Mouse (Mus musculus): ENCODE data around the gene Aph1c. TPM values are rescaled to one million over a fixed set of nuclear protein-coding genes. Genes with fewer than 3 reads are reported as not detected.

The Aph1c gene
- polyA plus RNA-seq, 1 experiment: 0.22 TPM

DNA sequence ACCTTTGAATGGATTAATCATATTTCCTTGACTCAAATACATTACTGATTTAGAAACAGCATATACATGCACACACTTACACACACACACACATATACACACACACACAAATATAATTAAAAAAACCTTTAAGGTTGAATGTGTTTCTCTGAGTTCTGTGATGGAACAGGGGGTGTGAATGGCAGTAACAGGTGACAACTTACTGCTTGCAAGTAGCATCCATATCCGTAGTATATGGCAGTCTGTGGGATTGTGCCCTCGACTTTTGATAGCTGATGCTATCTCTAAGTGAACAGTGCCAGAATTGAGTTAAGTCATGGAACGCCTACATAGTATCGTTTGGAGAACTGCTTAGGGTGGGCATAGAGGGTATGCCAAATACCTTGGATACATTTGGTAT lies 27.7 kb upstream of the Aph1c start:
- Histone ChIP-seq H3K27ac (ENCODE audit: insufficient read depth, low read depth, low read length) (no peak overlapping the region), H3K4me3 (ENCODE audit: low read depth, low read length) (no peak overlapping the region), H3K36me3 (ENCODE audit: control insufficient read depth, insufficient read depth, low read length) (peaks cover 1% of the 10 kb centered on the region; the same call in 1 of the 2 replicates), H3K4me1 (ENCODE audit: control insufficient read depth, insufficient read depth, insufficient read length, low read length) (0 out of 2 replicates have a peak, but pooled peaks cover under 1% of the 10 kb centered on the region), H3K27me3 (ENCODE audit: control insufficient read depth, insufficient read depth, low read length) (no peaks in the 10 kb centered on the region)
- WGBS: 90% methylated on average over 4 of the region's 4 CpGs
- TF ChIP-seq CTCF (IDR thresholded peaks at IDR 0.05; ENCODE audit: extremely low read depth, insufficient read length, insufficient replicate concordance, low read depth, low read length): no peak
- no peak for TF ChIP-seq POLR2A (IDR thresholded peaks at IDR 0.05; ENCODE audit: low read depth, low read length)

DNA sequence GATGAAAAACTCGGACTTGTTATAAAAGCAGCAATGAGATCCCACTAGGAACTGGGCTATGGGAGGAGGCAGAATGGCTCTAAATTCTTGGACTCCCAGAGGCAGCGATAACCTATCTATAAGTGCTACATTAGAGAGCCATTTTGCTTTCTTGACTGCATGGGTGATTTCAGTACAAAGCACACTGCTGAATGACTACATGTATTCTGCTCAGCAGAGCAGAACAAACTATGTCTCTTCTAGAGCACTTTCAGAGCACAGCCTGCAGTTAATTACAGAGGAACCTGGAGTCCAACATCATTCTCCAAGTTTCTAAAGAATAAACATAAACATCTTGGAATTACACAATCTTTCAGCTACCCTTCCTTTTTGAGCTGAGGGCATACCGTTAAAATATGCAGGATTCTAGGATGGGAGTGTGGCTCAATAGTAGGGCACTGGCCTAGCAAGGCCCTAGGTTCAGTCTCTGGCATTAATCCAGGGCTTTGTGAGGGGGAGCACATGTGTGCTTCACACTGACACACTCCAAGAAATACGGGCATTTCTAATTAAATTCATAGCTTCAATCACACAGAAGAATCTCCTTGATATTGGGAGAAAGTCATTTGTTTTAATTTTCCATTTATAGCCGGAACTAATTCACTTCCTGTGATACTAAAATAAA lies 26.7 kb upstream of the Aph1c start:
- Histone ChIP-seq H3K27ac (ENCODE audit: insufficient read depth, low read depth, low read length) (no peak overlapping the region), H3K36me3 (ENCODE audit: control insufficient read depth, insufficient read depth, low read length) (peaks cover 1% of the 10 kb centered on the region; the same call in 1 of the 2 replicates), H3K27me3 (ENCODE audit: control insufficient read depth, insufficient read depth, low read length) (no peaks in the 10 kb centered on the region), H3K4me1 (ENCODE audit: control insufficient read depth, insufficient read depth, insufficient read length, low read length) (0 out of 2 replicates have a peak, but pooled peaks cover 2% of the 10 kb centered on the region), H3K4me3 (ENCODE audit: low read depth, low read length) (no peak overlapping the region)
- 77% methylated on average over 5 of the region's 5 CpGs for WGBS
- no peak for TF ChIP-seq CTCF (IDR thresholded peaks at IDR 0.05; ENCODE audit: extremely low read depth, insufficient read length, insufficient replicate concordance, low read depth, low read length)
- TF ChIP-seq POLR2A (IDR thresholded peaks at IDR 0.05; ENCODE audit: low read depth, low read length): no peak

DNA sequence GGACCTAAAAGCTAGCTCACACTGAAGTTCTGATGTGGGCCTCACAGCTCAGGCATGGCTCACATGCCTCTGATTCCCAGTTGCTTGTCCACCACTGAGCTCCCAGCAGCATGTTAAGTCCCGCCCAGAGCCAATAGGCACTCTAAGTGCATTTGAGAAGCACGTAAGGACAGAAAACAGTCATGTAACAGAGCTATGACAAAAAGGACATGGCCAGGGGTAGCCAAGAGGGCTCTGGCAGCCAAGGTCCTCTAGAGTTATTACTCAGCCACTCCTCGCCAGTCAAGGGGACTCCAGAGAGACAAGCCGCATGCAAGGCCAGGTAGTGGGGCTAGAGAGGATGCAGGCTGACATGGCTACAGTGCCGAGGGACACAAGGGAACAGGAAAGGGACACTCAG lies 25.0 kb upstream of the Aph1c start:
- 92% methylated on average over 5 of the region's 5 CpGs for WGBS
- Histone ChIP-seq H3K36me3 (ENCODE audit: control insufficient read depth, insufficient read depth, low read length) (peaks cover 1% of the 10 kb centered on the region; the same call in 1 of the 2 replicates), H3K4me3 (ENCODE audit: low read depth, low read length) (no peak overlapping the region), H3K27me3 (ENCODE audit: control insufficient read depth, insufficient read depth, low read length) (no peaks in the 10 kb centered on the region), H3K4me1 (ENCODE audit: control insufficient read depth, insufficient read depth, insufficient read length, low read length) (peaks cover 2% of the 10 kb centered on the region; the same call in 1 of the 2 replicates), H3K27ac (ENCODE audit: insufficient read depth, low read depth, low read length) (no peak overlapping the region)
- TF ChIP-seq CTCF (IDR thresholded peaks at IDR 0.05; ENCODE audit: extremely low read depth, insufficient read length, insufficient replicate concordance, low read depth, low read length) (no peak), POLR2A (IDR thresholded peaks at IDR 0.05; ENCODE audit: low read depth, low read length) (no peak)

DNA sequence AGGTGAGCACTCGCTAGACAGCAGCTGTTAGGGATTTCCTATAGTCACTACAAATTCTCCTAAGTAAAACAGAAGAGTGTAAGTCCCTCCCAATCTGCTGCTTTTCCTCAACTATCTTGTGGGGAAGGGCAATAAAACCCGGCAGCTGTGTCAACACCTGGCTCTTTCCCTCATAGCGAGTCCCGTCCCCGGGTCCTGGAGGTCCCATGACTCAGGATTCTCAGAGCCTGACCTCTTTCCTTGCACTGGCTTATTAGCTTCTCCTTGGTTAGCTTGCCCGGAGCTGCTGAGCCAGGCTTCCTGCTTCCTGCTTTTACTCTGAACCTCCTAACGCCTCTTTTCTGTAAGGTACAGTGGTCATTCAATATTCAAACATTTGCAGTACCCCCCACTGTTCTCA lies 21.3 kb upstream of the Aph1c start:
- Histone ChIP-seq H3K4me1 (ENCODE audit: control insufficient read depth, insufficient read depth, insufficient read length, low read length) (peaks cover 3% of the 10 kb centered on the region; the same call in 1 of the 2 replicates), H3K27me3 (ENCODE audit: control insufficient read depth, insufficient read depth, low read length) (no peaks in the 10 kb centered on the region), H3K36me3 (ENCODE audit: control insufficient read depth, insufficient read depth, low read length) (peaks cover 6% of the 10 kb centered on the region), H3K27ac (ENCODE audit: insufficient read depth, low read depth, low read length) (no peak overlapping the region), H3K4me3 (ENCODE audit: low read depth, low read length) (no peak overlapping the region)
- WGBS: 18% methylated on average over 7 of the region's 7 CpGs
- no peak for TF ChIP-seq POLR2A (IDR thresholded peaks at IDR 0.05; ENCODE audit: low read depth, low read length)
- TF ChIP-seq CTCF (IDR thresholded peaks at IDR 0.05; ENCODE audit: extremely low read depth, insufficient read length, insufficient replicate concordance, low read depth, low read length): no peak

DNA sequence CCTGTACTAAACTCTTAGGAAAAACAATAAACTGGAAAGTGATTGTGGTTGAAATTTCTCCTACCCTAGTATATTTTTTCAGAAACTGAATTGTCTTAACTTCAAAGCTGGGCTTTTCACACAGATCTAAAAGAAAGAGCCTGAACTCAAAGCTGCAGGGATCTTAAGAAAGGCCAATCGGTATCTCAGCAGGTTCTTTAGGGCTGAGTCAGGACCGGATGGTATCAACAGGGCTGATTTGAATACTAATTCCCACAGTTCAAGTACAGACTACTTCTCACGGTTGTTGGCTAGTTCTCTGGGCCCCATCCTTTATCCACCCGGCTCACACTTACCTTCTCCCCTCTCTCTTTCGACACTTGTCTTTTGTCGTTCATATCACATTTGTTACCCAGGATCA lies 18.1 kb upstream of the Aph1c start:
- Histone ChIP-seq H3K27me3 (ENCODE audit: control insufficient read depth, insufficient read depth, low read length) (no peaks in the 10 kb centered on the region), H3K27ac (ENCODE audit: insufficient read depth, low read depth, low read length) (no peak overlapping the region), H3K4me3 (ENCODE audit: low read depth, low read length) (no peak overlapping the region), H3K4me1 (ENCODE audit: control insufficient read depth, insufficient read depth, insufficient read length, low read length) (peaks cover 3% of the 10 kb centered on the region; the same call in 1 of the 2 replicates), H3K36me3 (ENCODE audit: control insufficient read depth, insufficient read depth, low read length) (peaks cover 8% of the 10 kb centered on the region)
- TF ChIP-seq CTCF (IDR thresholded peaks at IDR 0.05; ENCODE audit: extremely low read depth, insufficient read length, insufficient replicate concordance, low read depth, low read length) (no peak), POLR2A (IDR thresholded peaks at IDR 0.05; ENCODE audit: low read depth, low read length) (no peak)
- 91% methylated on average over 6 of the region's 6 CpGs for WGBS

DNA sequence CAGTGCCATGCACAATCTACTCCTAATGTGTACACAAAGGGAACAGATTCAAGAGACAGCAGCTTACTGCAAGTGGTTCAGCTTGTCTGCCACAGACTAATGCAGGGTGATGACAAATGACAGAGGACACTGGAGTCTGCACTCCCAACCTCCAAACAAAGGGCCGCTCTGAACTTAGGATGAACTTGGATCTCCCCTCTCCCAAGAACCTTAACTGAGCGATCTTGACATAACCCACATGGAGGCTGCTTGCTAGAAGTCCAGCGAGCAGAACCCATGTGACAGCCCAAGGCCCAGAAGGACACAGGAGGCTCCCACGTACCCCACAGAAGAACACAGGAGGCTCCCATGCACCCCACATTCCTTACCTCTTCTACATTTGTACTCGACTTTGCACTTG lies 16.4 kb upstream of the Aph1c start:
- TF ChIP-seq CTCF (IDR thresholded peaks at IDR 0.05; ENCODE audit: extremely low read depth, insufficient read length, insufficient replicate concordance, low read depth, low read length) (no peak), POLR2A (IDR thresholded peaks at IDR 0.05; ENCODE audit: low read depth, low read length) (no peak)
- Histone ChIP-seq H3K27ac (ENCODE audit: insufficient read depth, low read depth, low read length) (no peak overlapping the region), H3K36me3 (ENCODE audit: control insufficient read depth, insufficient read depth, low read length) (peaks cover 15% of the 10 kb centered on the region), H3K27me3 (ENCODE audit: control insufficient read depth, insufficient read depth, low read length) (no peaks in the 10 kb centered on the region), H3K4me1 (ENCODE audit: control insufficient read depth, insufficient read depth, insufficient read length, low read length) (peaks cover 2% of the 10 kb centered on the region; the same call in 1 of the 2 replicates), H3K4me3 (ENCODE audit: low read depth, low read length) (no peak overlapping the region)
- WGBS: 82% methylated on average over 5 of the region's 5 CpGs

DNA sequence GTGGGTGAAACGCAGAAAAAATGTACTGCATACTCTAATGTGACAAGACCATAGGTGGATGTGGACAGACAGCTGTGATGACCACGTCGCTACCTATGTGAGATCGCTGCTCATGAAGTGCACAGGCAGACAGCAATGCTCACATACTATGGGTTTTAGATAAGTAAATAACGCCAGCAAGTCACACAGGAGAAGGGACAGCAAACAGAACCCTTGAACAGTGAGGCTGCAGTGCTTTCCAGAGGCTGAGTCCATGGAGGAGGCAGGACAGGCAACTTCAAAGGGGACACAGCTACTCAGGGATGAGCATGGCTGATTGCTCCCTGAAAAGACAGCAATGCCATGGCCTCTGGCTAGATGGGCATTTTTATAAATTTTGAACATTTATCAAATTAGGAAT lies 12.3 kb upstream of the Aph1c start:
- H3K27ac ChIP-seq (ENCODE audit: insufficient read depth, low read depth, low read length): no peak overlapping the region
- WGBS: 89% methylated on average over 5 of the region's 5 CpGs
- TF ChIP-seq POLR2A (IDR thresholded peaks at IDR 0.05; ENCODE audit: low read depth, low read length) (no peak), CTCF (IDR thresholded peaks at IDR 0.05; ENCODE audit: extremely low read depth, insufficient read length, insufficient replicate concordance, low read depth, low read length) (no peak)
- H3K36me3 ChIP-seq (ENCODE audit: control insufficient read depth, insufficient read depth, low read length): peaks cover 17% of the 10 kb centered on the region
- no peaks in the 10 kb centered on the region for H3K4me1 ChIP-seq (ENCODE audit: control insufficient read depth, insufficient read depth, insufficient read length, low read length)
- H3K4me3 ChIP-seq (ENCODE audit: low read depth, low read length): no peak overlapping the region
- no peaks in the 10 kb centered on the region for H3K27me3 ChIP-seq (ENCODE audit: control insufficient read depth, insufficient read depth, low read length)

Measured in small intestine, adult 2 months (tissue).